In the genomic region with DNA sequence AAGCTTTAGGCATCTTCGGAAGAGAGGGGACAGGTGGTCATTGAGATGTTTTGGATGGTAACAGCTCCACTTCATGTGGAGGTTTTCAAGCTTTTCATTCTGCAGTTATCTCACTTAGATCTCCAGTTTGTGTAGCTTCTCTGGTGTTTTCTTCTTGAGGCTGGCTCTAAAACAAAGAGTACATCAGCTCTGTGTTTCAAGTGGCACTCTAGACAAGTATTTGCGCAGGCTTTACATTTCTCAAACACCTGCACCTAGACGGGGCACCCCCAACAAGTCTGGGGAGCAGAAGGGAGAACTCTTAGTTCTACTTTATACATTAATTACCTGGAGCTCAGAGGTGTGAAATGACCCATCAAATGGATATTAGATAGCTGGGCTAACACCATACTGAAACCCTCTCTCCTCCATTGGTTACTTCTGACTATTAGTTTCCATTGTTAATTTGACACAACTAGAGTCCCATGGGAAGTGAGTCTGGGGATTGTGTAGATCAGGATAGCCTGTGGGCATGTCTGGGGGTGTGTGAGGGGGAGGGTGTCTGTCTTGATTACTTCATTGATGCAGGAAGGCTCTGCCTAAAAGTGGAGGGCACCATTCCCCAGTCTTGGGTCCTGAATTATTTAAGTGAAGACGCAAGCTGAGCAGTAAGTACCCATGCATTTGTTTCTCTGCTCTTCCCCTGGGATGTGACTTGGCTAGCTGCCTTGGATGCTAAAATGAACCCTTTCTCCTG, we compare ENCODE assay signal across 16 mouse cellular contexts. TPM values are rescaled to one million over a fixed set of nuclear protein-coding genes. Genes with fewer than 3 reads are reported as not detected.
DNase-seq lines count a peak whose midpoint lies in the region; ATAC-seq and TF ChIP-seq lines count a peak whose summit lies in the region.
"Had no signal": no experiment of that assay in that cellular context is flagged by ENCODE, and none has a peak within 500 bp of the region (broad histone marks: within the 10 kb centered on the region; RNA-seq: fewer than 3 reads in every experiment).

No protein-coding gene starts in this region.

- H3K4me1 ChIP-seq in heart, embryonic 16.5 days (ENCODE audit: control insufficient read depth, insufficient read depth, low read length) = peaks cover 6% of the 10 kb centered on the region; the same call in 1 of the 2 replicates
- H3K4me1 ChIP-seq in lung, embryonic 16.5 days (replicated peaks; ENCODE audit: control insufficient read depth, insufficient read depth, low read length) = peaks cover 12% of the 10 kb centered on the region
- H3K4me1 ChIP-seq in CH12.LX (ENCODE audit: control insufficient read depth in 1 of 2, insufficient read depth in 2 of 2) = peaks cover 2 to 13% of the 10 kb centered on the region in 2 experiments; a peak in 2 of 4 replicates
- H3K4me1 ChIP-seq in embryonic facial prominence, embryonic 15.5 days = no peaks in the 10 kb centered on the region

- dilution Hi-C loops in CH12.LX (cut with MboI; ENCODE audit: extremely low pct_ligation_motif_present, extremely low pct_unique_long_range_greater_than_20kb, low sequenced_read_pairs) = no loop called here

- TF ChIP-seq CTCF in CH12.LX (conservative IDR thresholded peaks at IDR 0.05 in 1 of 2, IDR thresholded peaks at IDR 0.05 in 1 of 2; ENCODE audit: low read depth in 2 of 2, low read length in 2 of 2) = no peak

- TF ChIP-seq POLR2A in CH12.LX (IDR thresholded peaks at IDR 0.05; ENCODE audit: low read depth, low read length) = no peak

- H3K27me3 ChIP-seq in heart, embryonic 16.5 days (ENCODE audit: control insufficient read depth, insufficient read depth, low read length) = no peaks in the 10 kb centered on the region
- H3K27me3 ChIP-seq in lung, embryonic 16.5 days (ENCODE audit: control insufficient read depth, insufficient read depth, low read depth, low read length) = no peaks in the 10 kb centered on the region
- H3K27me3 ChIP-seq in CH12.LX (replicated peaks) = no peaks in the 10 kb centered on the region
- no peaks in the 10 kb centered on the region for H3K27me3 ChIP-seq in embryonic facial prominence, embryonic 15.5 days
- H3K27me3 ChIP-seq: limb, embryonic 13.5 days had no signal

- H3K4me3 ChIP-seq in heart, embryonic 16.5 days (ENCODE audit: low read length) = no peak overlapping the region
- no peak overlapping the region for H3K4me3 ChIP-seq in lung, embryonic 16.5 days (ENCODE audit: low read length)
- no peak overlapping the region for H3K4me3 ChIP-seq in CH12.LX (replicated peaks in 1 of 3; ENCODE audit: low read depth in 2 of 3, low read length in 2 of 3, poor library complexity in 1 of 3)
- no peak overlapping the region for H3K4me3 ChIP-seq in embryonic facial prominence, embryonic 15.5 days (replicated peaks)
- H3K4me3 ChIP-seq: left cerebral cortex, adult 2 months; limb, embryonic 13.5 days had no signal

- in situ Hi-C loops in CH12.LX (cut with MboI; ENCODE audit: low pct_ligation_motif_present, low pct_unique_long_range_greater_than_20kb, low sequenced_read_pairs) = no loop called here

- H3K27ac ChIP-seq in heart, embryonic 16.5 days (ENCODE audit: low read length) = peak overlapping the region; percentile 42
- H3K27ac ChIP-seq in lung, embryonic 16.5 days (ENCODE audit: low read length) = peak overlapping the region; percentile 77
- H3K27ac ChIP-seq in CH12.LX (ENCODE audit: insufficient read depth, low read depth) = no peak overlapping the region
- 0 out of 2 replicates have a peak overlapping the region, but pooled peaks have one; percentile 18 for H3K27ac ChIP-seq in embryonic facial prominence, embryonic 15.5 days (replicated peaks)
- H3K27ac ChIP-seq: limb, embryonic 13.5 days had no signal

- ATAC-seq in heart, embryonic 16.5 days (replicated peaks; ENCODE audit: extremely low read depth, insufficient read depth, low FRiP score) = 0 out of 2 replicates have a peak, but pooled peaks have one; percentile 32
- peak; percentile 71; the same call in 1 of the 2 replicates for ATAC-seq in lung, embryonic 16.5 days (ENCODE audit: low read depth)
- ATAC-seq in embryonic facial prominence, embryonic 15.5 days (ENCODE audit: insufficient number of reproducible peaks, low FRiP score, low TSS enrichment, low read depth) = no peak

- intact Hi-C loops in heart, postnatal 36 days (cut with DNase I) = no loop called here
- intact Hi-C loops in left cerebral cortex, postnatal 4 days (cut with DNase I) = no loop called here

- no peak overlapping the region for H3K4me2 ChIP-seq in heart, embryonic 16.5 days (ENCODE audit: low read depth, low read length)
- no peak overlapping the region for H3K4me2 ChIP-seq in lung, embryonic 16.5 days (ENCODE audit: low read depth, low read length)
- H3K4me2 ChIP-seq in CH12.LX (ENCODE audit: insufficient read depth, low read depth, poor library complexity, severe bottlenecking) = no peak overlapping the region
- H3K4me2 ChIP-seq in embryonic facial prominence, embryonic 15.5 days (replicated peaks) = no peak overlapping the region
- H3K4me2 ChIP-seq: limb, embryonic 13.5 days had no signal

- no peak for TF ChIP-seq RAD21 in CH12.LX (IDR thresholded peaks at IDR 0.05; ENCODE audit: low read depth, low read length)

- no peak for TF ChIP-seq EP300 in CH12.LX (IDR thresholded peaks at IDR 0.05; ENCODE audit: low read length)

- no peaks in the 10 kb centered on the region for H3K36me3 ChIP-seq in heart, embryonic 16.5 days (ENCODE audit: control insufficient read depth, insufficient read depth)
- H3K36me3 ChIP-seq in lung, embryonic 16.5 days (ENCODE audit: control insufficient read depth, insufficient read depth, low read length) = no peaks in the 10 kb centered on the region
- no peaks in the 10 kb centered on the region for H3K36me3 ChIP-seq in CH12.LX (replicated peaks in 1 of 2; ENCODE audit: control insufficient read depth in 1 of 2, insufficient read depth in 1 of 2, low read length in 1 of 2)
- no peaks in the 10 kb centered on the region for H3K36me3 ChIP-seq in embryonic facial prominence, embryonic 15.5 days
- H3K36me3 ChIP-seq: G1E; limb, embryonic 13.5 days had no signal

- no peak overlapping the region for H3K9ac ChIP-seq in heart, embryonic 16.5 days (ENCODE audit: low read length)
- H3K9ac ChIP-seq in lung, embryonic 16.5 days (ENCODE audit: low read length) = no peak overlapping the region
- no peak overlapping the region for H3K9ac ChIP-seq in CH12.LX (ENCODE audit: insufficient read depth, low read depth)
- no peak overlapping the region for H3K9ac ChIP-seq in embryonic facial prominence, embryonic 15.5 days
- H3K9ac ChIP-seq: limb, embryonic 13.5 days had no signal

- WGBS in heart, embryonic 16.5 days = 74% methylated on average over 4 of the region's 4 CpGs
- 58% methylated on average over 4 of the region's 4 CpGs for WGBS in lung, embryonic 16.5 days
- WGBS in embryonic facial prominence, embryonic 15.5 days = 81% methylated on average over 4 of the region's 4 CpGs

- H3K79me2 ChIP-seq in CH12.LX (replicated peaks; ENCODE audit: control insufficient read depth, extremely low read depth, insufficient read depth, poor library complexity, severe bottlenecking) = no peaks in the 10 kb centered on the region

- no peaks in the 10 kb centered on the region for H3K9me3 ChIP-seq in heart, embryonic 16.5 days (replicated peaks; ENCODE audit: control insufficient read depth, low read length)
- H3K9me3 ChIP-seq in lung, embryonic 16.5 days (ENCODE audit: control insufficient read depth, low read length) = no peaks in the 10 kb centered on the region
- no peaks in the 10 kb centered on the region for H3K9me3 ChIP-seq in CH12.LX (replicated peaks; ENCODE audit: low read length)
- no peaks in the 10 kb centered on the region for H3K9me3 ChIP-seq in embryonic facial prominence, embryonic 15.5 days (replicated peaks)
- H3K9me3 ChIP-seq: limb, embryonic 13.5 days had no signal

- no peak for DNase-seq in heart, postnatal 36 days
- DNase-seq in lung, postnatal 10 days = no peak
- peak; percentile 10 for DNase-seq in CH12.LX (ENCODE audit: extremely low read depth)
- DNase-seq in urinary bladder, postnatal 10 days (ENCODE audit: low spot score) = no peak
- no peak for DNase-seq in left cerebral cortex, postnatal 4 days
- DNase-seq: adrenal gland, postnatal 10 days; cerebellum, postnatal 10 days; kidney, adult 9 months; right cerebral cortex, postnatal 14 days had no signal

TF ChIP-seq in CH12.LX, 34 proteins besides CTCF, POLR2A, EP300 and RAD21:
- TF ChIP-seq NRF1 (IDR thresholded peaks at IDR 0.05; ENCODE audit: low read depth, low read length) (no peak), MXI1 (IDR thresholded peaks at IDR 0.05; ENCODE audit: low read depth, low read length) (no peak), POLR2AphosphoS2 (IDR thresholded peaks at IDR 0.05; ENCODE audit: low read depth, low read length) (no peak), MEF2A (IDR thresholded peaks at IDR 0.05; ENCODE audit: borderline replicate concordance, low read depth, low read length) (no peak), ETS1 (conservative IDR thresholded peaks at IDR 0.05; ENCODE audit: low read depth, low read length) (no peak), GABPA (IDR thresholded peaks at IDR 0.05; ENCODE audit: insufficient replicate concordance, low read depth, low read length) (no peak), ZMIZ1 (IDR thresholded peaks at IDR 0.05; ENCODE audit: low read depth, low read length) (no peak), HCFC1 (IDR thresholded peaks at IDR 0.05; ENCODE audit: low read depth, low read length) (no peak)

RNA-seq across cellular contexts. Expression of gene Rtkn2, which starts 14.0 kb away (rescaled TPM):
- polyA plus RNA-seq in heart, embryonic 16.5 days (2015; fragmentation: Nextera tagmentation; extraction: Ambion mirVana) = 7.2 and 8.0 TPM in 2 replicates
- total RNA-seq in heart, postnatal 36 days (2021) = under 1 TPM; 0.35 to 0.53 TPM
- 14.5 and 14.6 TPM in 2 replicates for polyA plus RNA-seq in lung, embryonic 16.5 days (2015; fragmentation: Nextera tagmentation; extraction: Ambion mirVana)
- total RNA-seq in CH12.LX (2012; rRNA removed) (0.46 and 0.59 TPM in 2 replicates), CH12.LX (2014; rRNA removed) (0.59 and 0.99 TPM in 2 replicates)
- polyA plus RNA-seq in CH12.LX (2012; ENCODE audit: insufficient read length, low read depth) = 0.78 and 0.93 TPM in 2 replicates
- 6.7 and 7.9 TPM in 2 replicates for polyA plus RNA-seq in embryonic facial prominence, embryonic 15.5 days (2015; fragmentation: Nextera tagmentation; extraction: Ambion mirVana)
- 1 to 10 TPM; 5.8 to 6.0 TPM for total RNA-seq in left cerebral cortex, postnatal 4 days (2021)
- polyA plus RNA-seq: G1E had no signal

RNA-seq across cellular contexts. Expression of gene Zfp365, which starts 53.0 kb away (rescaled TPM):
- polyA plus RNA-seq in heart, embryonic 16.5 days (2015; fragmentation: Nextera tagmentation; extraction: Ambion mirVana) = 0.43 and 0.62 TPM in 2 replicates
- total RNA-seq in heart, postnatal 36 days (2021) = under 1 TPM; 0.49 to 0.56 TPM
- 0.83 and 0.98 TPM in 2 replicates for polyA plus RNA-seq in lung, embryonic 16.5 days (2015; fragmentation: Nextera tagmentation; extraction: Ambion mirVana)
- total RNA-seq in CH12.LX (2012; rRNA removed) = 1.2 and 1.3 TPM in 2 replicates
- total RNA-seq in CH12.LX (2014; rRNA removed) = 1.0 and 1.2 TPM in 2 replicates
- 2.4 and 4.0 TPM in 2 replicates for polyA plus RNA-seq in CH12.LX (2012; ENCODE audit: insufficient read length, low read depth)
- 2.7 and 3.2 TPM in 2 replicates for polyA plus RNA-seq in embryonic facial prominence, embryonic 15.5 days (2015; fragmentation: Nextera tagmentation; extraction: Ambion mirVana)
- total RNA-seq in left cerebral cortex, postnatal 4 days (2021) = 10 to 100 TPM; 41.9 to 44.5 TPM
- polyA plus RNA-seq: G1E; liver, embryonic 16.5 days had no signal
